8 mouse cellular contexts compared by ENCODE assay signal in genomic region chr4:56801907-56802668, GRCm38 (mm10). TPM values are rescaled to one million over a fixed set of nuclear protein-coding genes. Genes with fewer than 3 reads are reported as not detected.
A peak's percentile ranks its signal among the peaks of the same experiment; 100 is the strongest.
DNase-seq lines count a peak whose midpoint lies in the region; ATAC-seq and TF ChIP-seq lines count a peak whose summit lies in the region.

TSS of gene Elp1 (minus strand) at chr4:56802331.
TSS of gene Fam206a (plus strand) at chr4:56802345.

- H3K27me3 ChIP-seq in forebrain, embryonic 10.5 days (ENCODE audit: poor library complexity, severe bottlenecking): no peaks in the 10 kb centered on the region
- no peaks in the 10 kb centered on the region for H3K27me3 ChIP-seq in heart, embryonic 15.5 days
- no peaks in the 10 kb centered on the region for H3K27me3 ChIP-seq in liver, embryonic 14.5 days (ENCODE audit: control insufficient read depth, insufficient read depth, low read length)
- H3K27me3 ChIP-seq in neural tube, embryonic 11.5 days (ENCODE audit: control insufficient read depth, insufficient read depth, low read length): no peaks in the 10 kb centered on the region
- H3K27me3 ChIP-seq in stomach, postnatal 0 days (ENCODE audit: control insufficient read depth, insufficient read depth, low read length): no peaks in the 10 kb centered on the region

- DNase-seq in c-Kit-negative CD71-positive TER-119-positive erythroid progenitor cells, embryonic 14.5 days (ENCODE audit: low read depth, low spot score): peak; percentile 83
- peak; percentile 92 for DNase-seq in forebrain, embryonic 10.5 days (ENCODE audit: extremely low spot score, low spot score)
- DNase-seq in kidney, postnatal 25 days: peak; percentile 94 to 95
- peak; percentile 70 to 77 (median 71) for DNase-seq in liver, embryonic 14.5 days (ENCODE audit: low read depth in 3 of 3, low spot score in 3 of 3)
- DNase-seq in neural tube, embryonic 11.5 days (ENCODE audit: low spot score): peak; percentile 97
- DNase-seq in stomach, postnatal 0 days (ENCODE audit: low spot score): peak; percentile 95

- H3K9ac ChIP-seq in heart, embryonic 15.5 days: peak within 1 kb of the TSS; percentile 89
- H3K9ac ChIP-seq in liver, embryonic 14.5 days (replicated peaks): peak within 1 kb of the TSS; percentile 57
- peak within 1 kb of the TSS; percentile 83 for H3K9ac ChIP-seq in neural tube, embryonic 11.5 days (ENCODE audit: low read length)
- peak within 1 kb of the TSS; percentile 92 for H3K9ac ChIP-seq in stomach, postnatal 0 days (ENCODE audit: low read length)

- peak within 1 kb of the TSS; percentile 95 for H3K27ac ChIP-seq in forebrain, embryonic 10.5 days
- H3K27ac ChIP-seq in heart, embryonic 15.5 days: peak within 1 kb of the TSS; percentile 87
- H3K27ac ChIP-seq in liver, embryonic 14.5 days: no peak within 1 kb of the TSS
- peak within 1 kb of the TSS; percentile 75; the same call in 1 of the 2 replicates for H3K27ac ChIP-seq in neural tube, embryonic 11.5 days (ENCODE audit: low read depth, low read length)
- peak within 1 kb of the TSS; percentile 82 for H3K27ac ChIP-seq in stomach, postnatal 0 days (replicated peaks)

- H3K4me1 ChIP-seq in forebrain, embryonic 10.5 days: peaks cover 26% of the 10 kb centered on the region
- peaks cover 21% of the 10 kb centered on the region for H3K4me1 ChIP-seq in heart, embryonic 15.5 days (replicated peaks)
- H3K4me1 ChIP-seq in liver, embryonic 14.5 days (replicated peaks; ENCODE audit: control insufficient read depth in 2 of 2, insufficient read depth in 2 of 2, low read length in 1 of 2): peaks cover 0 to 8% of the 10 kb centered on the region in 2 experiments; a peak in 3 of 4 replicates
- H3K4me1 ChIP-seq in neural tube, embryonic 11.5 days (ENCODE audit: control insufficient read depth, insufficient read depth, low read length): peaks cover 14% of the 10 kb centered on the region
- H3K4me1 ChIP-seq in stomach, postnatal 0 days (replicated peaks; ENCODE audit: control insufficient read depth, insufficient read depth): peaks cover 6% of the 10 kb centered on the region; the same call in 1 of the 2 replicates

- WGBS in forebrain, embryonic 10.5 days: under 1% methylated on average over 72 of the region's 72 CpGs
- WGBS in heart, embryonic 15.5 days: under 1% methylated on average over 72 of the region's 72 CpGs
- WGBS in liver, embryonic 14.5 days (ENCODE audit: insufficient replicate concordance): under 1% methylated on average over 72 of the region's 72 CpGs
- WGBS in neural tube, embryonic 11.5 days: under 1% methylated on average over 72 of the region's 72 CpGs
- WGBS in stomach, postnatal 0 days: under 1% methylated on average over 72 of the region's 72 CpGs

- no peak for TF ChIP-seq EP300 in liver, embryonic 14.5 days (IDR thresholded peaks at IDR 0.05; ENCODE audit: low read depth)
- no peak for TF ChIP-seq EP300 in stomach, postnatal 0 days (optimal IDR thresholded peaks at IDR 0.05)

- H3K4me3 ChIP-seq in forebrain, embryonic 10.5 days: peak within 1 kb of the TSS; percentile 97
- peak within 1 kb of the TSS; percentile 96 for H3K4me3 ChIP-seq in heart, embryonic 15.5 days
- peak within 1 kb of the TSS; percentile 67 to 84 for H3K4me3 ChIP-seq in liver, embryonic 14.5 days (ENCODE audit: insufficient read depth in 1 of 2, low read depth in 2 of 2, low read length in 2 of 2)
- H3K4me3 ChIP-seq in neural tube, embryonic 11.5 days (ENCODE audit: low read depth, low read length): peak within 1 kb of the TSS; percentile 97
- peak within 1 kb of the TSS; percentile 93 for H3K4me3 ChIP-seq in stomach, postnatal 0 days (ENCODE audit: low read depth, low read length)

- TF ChIP-seq CTCF in liver, embryonic 14.5 days (IDR thresholded peaks at IDR 0.05; ENCODE audit: low read depth): no peak
- TF ChIP-seq CTCF in stomach, postnatal 0 days (IDR thresholded peaks at IDR 0.05; ENCODE audit: low read depth): no peak

- peak; percentile 94 for ATAC-seq in CD4-positive, CD25-positive, alpha-beta regulatory T cell, adult 4 months
- ATAC-seq in heart, embryonic 15.5 days (replicated peaks; ENCODE audit: insufficient number of reproducible peaks, insufficient read depth, low FRiP score, low read depth): peak; percentile 94
- ATAC-seq in liver, embryonic 14.5 days (ENCODE audit: insufficient read depth): peak; percentile 95
- ATAC-seq in neural tube, embryonic 11.5 days (ENCODE audit: insufficient read depth, low FRiP score, low TSS enrichment): peak; percentile 98
- peak; percentile 96 for ATAC-seq in stomach, postnatal 0 days (ENCODE audit: low FRiP score, low TSS enrichment)

- H3K4me2 ChIP-seq in heart, embryonic 15.5 days: peak within 1 kb of the TSS; percentile 95
- peak within 1 kb of the TSS; percentile 87 for H3K4me2 ChIP-seq in liver, embryonic 14.5 days (ENCODE audit: low read depth)
- peak within 1 kb of the TSS; percentile 80 for H3K4me2 ChIP-seq in neural tube, embryonic 11.5 days (ENCODE audit: low read depth)
- peak within 1 kb of the TSS; percentile 95 for H3K4me2 ChIP-seq in stomach, postnatal 0 days (replicated peaks; ENCODE audit: low read depth)

- H3K36me3 ChIP-seq in forebrain, embryonic 10.5 days (replicated peaks): peaks cover 69% of the 10 kb centered on the region
- H3K36me3 ChIP-seq in heart, embryonic 15.5 days: peaks cover 49% of the 10 kb centered on the region
- H3K36me3 ChIP-seq in liver, embryonic 14.5 days (replicated peaks; ENCODE audit: control insufficient read depth, insufficient read depth, low read depth): peaks cover 13% of the 10 kb centered on the region; the same call in 1 of the 2 replicates
- peaks cover 5% of the 10 kb centered on the region for H3K36me3 ChIP-seq in neural tube, embryonic 11.5 days (ENCODE audit: control insufficient read depth, insufficient read depth, low read length)
- H3K36me3 ChIP-seq in stomach, postnatal 0 days (ENCODE audit: control insufficient read depth, insufficient read depth, low read length): peaks cover 8% of the 10 kb centered on the region

- H3K9me3 ChIP-seq in forebrain, embryonic 10.5 days: no peaks in the 10 kb centered on the region
- no peaks in the 10 kb centered on the region for H3K9me3 ChIP-seq in heart, embryonic 15.5 days (replicated peaks)
- no peaks in the 10 kb centered on the region for H3K9me3 ChIP-seq in liver, embryonic 14.5 days (ENCODE audit: control insufficient read depth, low read length)
- no peaks in the 10 kb centered on the region for H3K9me3 ChIP-seq in neural tube, embryonic 11.5 days (ENCODE audit: control insufficient read depth, low read length)
- no peaks in the 10 kb centered on the region for H3K9me3 ChIP-seq in stomach, postnatal 0 days (ENCODE audit: control insufficient read depth, low read length)

RNA-seq across cellular contexts. Expression of gene Elp1, which starts in this region (rescaled TPM):
- polyA plus RNA-seq in CD4-positive, CD25-positive, alpha-beta regulatory T cell, adult 4 months (2017; shearing (Covaris generic)): 10 to 100 TPM; 24.0 to 34.4 TPM
- 94.5 and 96.6 TPM in 2 replicates for polyA plus RNA-seq in forebrain, embryonic 10.5 days (2016; fragmentation: Nextera tagmentation; extraction: Ambion mirVana)
- 21.8 and 29.5 TPM in 2 replicates for polyA plus RNA-seq in heart, embryonic 15.5 days (2015; fragmentation: Nextera tagmentation; extraction: Ambion mirVana)
- polyA plus RNA-seq in liver, embryonic 14.5 days (2012; rRNA removed): 10.1 and 11.8 TPM in 2 replicates
- 13.4 and 15.0 TPM in 2 replicates for polyA plus RNA-seq in liver, embryonic 14.5 days (2014; fragmentation: Nextera tagmentation; extraction: Ambion mirVana)
- polyA plus RNA-seq in neural tube, embryonic 11.5 days (2014; fragmentation: Nextera tagmentation; extraction: Ambion mirVana): 102 and 116 TPM in 2 replicates
- polyA plus RNA-seq in stomach, postnatal 0 days (2015; fragmentation: Nextera tagmentation; extraction: Ambion mirVana): 10.3 and 11.3 TPM in 2 replicates

RNA-seq across cellular contexts. Expression of gene Fam206a, which starts in this region (rescaled TPM):
- polyA plus RNA-seq in CD4-positive, CD25-positive, alpha-beta regulatory T cell, adult 4 months (2017; shearing (Covaris generic)): 10 to 100 TPM; 14.6 to 17.4 TPM
- 25.9 and 27.7 TPM in 2 replicates for polyA plus RNA-seq in forebrain, embryonic 10.5 days (2016; fragmentation: Nextera tagmentation; extraction: Ambion mirVana)
- polyA plus RNA-seq in heart, embryonic 15.5 days (2015; fragmentation: Nextera tagmentation; extraction: Ambion mirVana): 7.4 and 11.3 TPM in 2 replicates
- 2.3 and 2.8 TPM in 2 replicates for polyA plus RNA-seq in liver, embryonic 14.5 days (2012; rRNA removed)
- 5.6 and 6.0 TPM in 2 replicates for polyA plus RNA-seq in liver, embryonic 14.5 days (2014; fragmentation: Nextera tagmentation; extraction: Ambion mirVana)
- polyA plus RNA-seq in neural tube, embryonic 11.5 days (2014; fragmentation: Nextera tagmentation; extraction: Ambion mirVana): 28.7 and 30.6 TPM in 2 replicates
- polyA plus RNA-seq in stomach, postnatal 0 days (2015; fragmentation: Nextera tagmentation; extraction: Ambion mirVana): 4.5 and 4.9 TPM in 2 replicates
